Mouse (Mus musculus) lung, postnatal 0 days (tissue): ENCODE measurements at regions not wholly inside any gene's neighbourhood (a gene's known extent, or its start where the extent isn't known, plus 50 kb on each side); places are given as distances from the start of the nearest gene placed in this dataset.

Experiments
- ATAC-seq: fragments of 200-750 bp; cut with Nextera tagmentation; 2 replicates; pipeline ENCODE4 v1.8.0; 2017; ENCODE audit warnings: moderate library complexity
- DNase-seq: peaks from one replicate; pipeline ENCODE4 v3.0.0-alpha.2; 2016; ENCODE audit warnings: low spot score
- H3K27ac ChIP-seq: fragments of 300-500 bp; sonication (generic); 2 replicates; pipeline ENCODE4 v1.5.1; 2014; ENCODE audit warnings: antibody characterized with exemption, mild to moderate bottlenecking, low read length, mixed read lengths
- H3K27me3 ChIP-seq: fragments of 300-500 bp; sonication (generic); replicated peaks from 2 replicates; pipeline ENCODE4 v1.6.1; 2014; ENCODE audit warnings: low read length, mixed read lengths; ENCODE audit not compliant: insufficient read depth
- H3K36me3 ChIP-seq: fragments of 300-500 bp; sonication (generic); 2 replicates; pipeline ENCODE4 v1.6.1; 2014; ENCODE audit warnings: low read length, mixed read lengths; ENCODE audit not compliant: insufficient read depth
- H3K4me1 ChIP-seq: fragments of 300-500 bp; sonication (generic); 2 replicates; pipeline ENCODE4 v1.6.1; 2014; ENCODE audit warnings: antibody characterized with exemption, low read depth, low read length, mixed read lengths; ENCODE audit not compliant: insufficient read depth
- H3K4me2 ChIP-seq: fragments of 300-500 bp; sonication (generic); replicated peaks from 2 replicates; pipeline ENCODE4 v1.6.1; 2014; ENCODE audit warnings: low read depth, mild to moderate bottlenecking, low read length, moderate library complexity, mixed read lengths
- H3K4me3 ChIP-seq: fragments of 300-500 bp; sonication (generic); 2 replicates; pipeline ENCODE4 v1.5.1; 2014; ENCODE audit warnings: low read depth, low read length
- H3K9ac ChIP-seq: fragments of 300-500 bp; sonication (generic); replicated peaks from 2 replicates; pipeline ENCODE4 v1.6.1; 2014; ENCODE audit warnings: low read depth, mild to moderate bottlenecking
- H3K9me3 ChIP-seq: fragments of 300-500 bp; sonication (generic); 2 replicates; pipeline ENCODE4 v1.6.1; 2016; ENCODE audit warnings: low read length, mixed read lengths
- CTCF ChIP-seq: IDR thresholded peaks from 2 replicates; pipeline ENCODE4 v1.5.1; 2016; ENCODE audit warnings: antibody characterized with exemption, mild to moderate bottlenecking
- EP300 ChIP-seq: IDR thresholded peaks from 2 replicates; pipeline ENCODE4 v1.6.1; 2016; ENCODE audit warnings: antibody characterized with exemption, mild to moderate bottlenecking, control low read depth
- WGBS: fragments of 180-500 bp; shearing (Covaris S2); extraction: QIAGEN DNeasy Blood & Tissue Kit; methylation state at CpG from one replicate; pipeline ENCODE4 v1.1.7; 2014; 5-methylcytosine and 5-hydroxymethylcytosine counted together

DNA sequence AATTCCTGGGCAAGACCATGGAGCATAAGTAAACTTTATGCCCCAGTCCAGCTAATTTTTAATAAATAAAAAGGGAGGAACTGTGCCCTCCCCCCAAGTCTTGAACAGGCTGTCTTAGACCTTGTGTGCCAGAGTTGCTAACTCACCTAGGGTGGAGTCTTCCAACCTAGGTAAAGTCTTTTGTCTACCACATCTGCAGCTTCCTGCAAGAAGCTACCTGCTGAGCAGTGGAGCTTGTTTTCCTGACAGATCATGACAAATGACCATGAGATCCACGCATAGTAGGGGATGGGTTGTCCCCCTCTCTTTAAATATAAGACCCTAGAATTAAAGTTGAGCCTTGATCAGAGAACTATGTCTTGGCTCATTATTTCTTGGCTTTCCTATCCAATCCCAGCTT, 100.1 kb upstream of the Ctnnd2 start:
- Histone ChIP-seq H3K36me3 (no peaks in the 10 kb centered on the region), H3K27me3 (no peaks in the 10 kb centered on the region), H3K4me2 (no peak overlapping the region), H3K9me3 (no peaks in the 10 kb centered on the region), H3K27ac (no peak overlapping the region), H3K4me1 (no peaks in the 10 kb centered on the region), H3K9ac (no peak overlapping the region), H3K4me3 (no peak overlapping the region)
- TF ChIP-seq EP300 (no peak), CTCF (no peak)
- WGBS = 47% methylated on average over 1 of the region's 1 CpGs
- no peak for ATAC-seq
- DNase-seq = no peak

DNA sequence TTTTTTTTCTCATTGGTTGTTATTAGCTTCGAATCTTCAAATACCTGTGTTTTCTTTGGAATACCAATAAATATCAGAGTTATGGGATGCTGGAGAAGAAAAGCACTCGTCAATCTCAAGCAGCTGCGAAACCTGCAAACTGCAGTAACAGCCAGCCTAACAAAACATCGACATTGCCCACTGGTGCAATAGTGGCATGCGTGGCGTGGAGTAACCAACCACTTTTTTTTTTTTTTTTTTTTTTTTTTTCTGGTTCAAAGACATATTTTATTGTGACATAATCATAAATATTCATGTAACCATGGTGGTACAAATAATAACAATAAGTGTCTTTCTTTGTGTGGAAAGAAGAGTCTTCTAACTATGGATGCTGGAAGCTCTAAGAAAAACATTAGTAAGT, 85.3 kb upstream of the Ctnnd2 start:
- TF ChIP-seq CTCF (no peak), EP300 (no peak)
- Histone ChIP-seq H3K4me3 (no peak overlapping the region), H3K27me3 (no peaks in the 10 kb centered on the region), H3K9me3 (no peaks in the 10 kb centered on the region), H3K27ac (no peak overlapping the region), H3K9ac (no peak overlapping the region), H3K36me3 (no peaks in the 10 kb centered on the region), H3K4me2 (no peak overlapping the region), H3K4me1 (no peaks in the 10 kb centered on the region)
- no peak for DNase-seq
- 91% methylated on average over 6 of the region's 6 CpGs for WGBS
- ATAC-seq = no peak

DNA sequence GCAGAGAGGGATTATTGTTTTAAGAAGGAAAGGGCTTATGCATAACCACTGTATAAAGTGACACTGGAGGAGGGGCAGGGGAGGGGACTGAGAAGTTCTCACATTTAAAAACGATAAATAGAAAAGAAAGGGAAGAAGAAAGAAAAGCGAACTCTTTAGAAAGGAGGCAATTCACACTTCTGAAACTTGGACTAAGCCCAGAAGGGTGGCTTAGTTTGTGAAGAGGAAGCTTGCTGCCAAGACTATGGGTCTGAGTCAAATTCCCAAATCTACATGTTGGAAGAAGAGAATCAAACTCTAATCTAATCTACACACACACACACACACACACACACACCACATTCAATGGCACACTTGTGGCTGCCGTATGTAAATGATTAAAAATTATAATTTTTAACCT, 50.3 kb upstream of the Ctnnd2 start:
- WGBS = 64% methylated on average over 3 of the region's 3 CpGs
- ATAC-seq (no peak), DNase-seq (no peak)
- H3K4me3 ChIP-seq = no peak overlapping the region
- no peaks in the 10 kb centered on the region for H3K36me3 ChIP-seq
- no peaks in the 10 kb centered on the region for H3K9me3 ChIP-seq
- no peak overlapping the region for H3K4me2 ChIP-seq
- H3K4me1 ChIP-seq = no peaks in the 10 kb centered on the region
- H3K27me3 ChIP-seq = no peaks in the 10 kb centered on the region
- no peak for TF ChIP-seq CTCF
- no peak for TF ChIP-seq EP300
- H3K27ac ChIP-seq = no peak overlapping the region
- no peak overlapping the region for H3K9ac ChIP-seq
